Mouse (Mus musculus): ENCODE results near the gene Sec13. TPM values are rescaled to one million over a fixed set of nuclear protein-coding genes. Genes with fewer than 3 reads are reported as not detected.
A peak's percentile ranks its signal among the peaks of the same experiment; 100 is the strongest.

The Sec13 gene
- polyA plus RNA-seq, 1 experiment, result 104 TPM

GRCm38 (mm10) chr6:113683081-113683825 is 57.3 kb downstream of the Sec13 start:
- H3K4me3 ChIP-seq (ENCODE audit: low read depth, low read length), result no peak overlapping the region
- H3K4me1 ChIP-seq (ENCODE audit: control insufficient read depth, insufficient read depth, low read length), result peaks cover 8% of the 10 kb centered on the region
- H3K9ac ChIP-seq (ENCODE audit: low read depth, poor library complexity, severe bottlenecking), result no peak overlapping the region
- peak overlapping the region; percentile 95 for H3K27ac ChIP-seq (ENCODE audit: insufficient read depth, low read length)
- TF ChIP-seq CTCF (IDR thresholded peaks at IDR 0.05; ENCODE audit: low read depth, low read length), result no peak
- peak; percentile 61; the same call in 1 of the 2 replicates for TF ChIP-seq EP300 (IDR thresholded peaks at IDR 0.05; ENCODE audit: insufficient read depth, low read depth, low read length)
- TF ChIP-seq POLR2A (IDR thresholded peaks at IDR 0.05; ENCODE audit: insufficient read depth, low read length), result no peak
- no peaks in the 10 kb centered on the region for H3K27me3 ChIP-seq (ENCODE audit: control insufficient read depth, insufficient read depth, low read length, poor library complexity, severe bottlenecking)
- no peaks in the 10 kb centered on the region for H3K36me3 ChIP-seq (ENCODE audit: control insufficient read depth, insufficient read depth, low read length, poor library complexity, severe bottlenecking)
- H3K9me3 ChIP-seq (replicated peaks; ENCODE audit: control insufficient read depth, insufficient read depth, low read length, poor library complexity, severe bottlenecking), result no peaks in the 10 kb centered on the region

- Histone ChIP-seq H3K9me3 (replicated peaks; ENCODE audit: control insufficient read depth, insufficient read depth, low read length, poor library complexity, severe bottlenecking) (no peaks in the 10 kb centered on the region), H3K27me3 (ENCODE audit: control insufficient read depth, insufficient read depth, low read length, poor library complexity, severe bottlenecking) (no peaks in the 10 kb centered on the region), H3K4me1 (ENCODE audit: control insufficient read depth, insufficient read depth, low read length) (peaks cover 8% of the 10 kb centered on the region), H3K9ac (ENCODE audit: low read depth, poor library complexity, severe bottlenecking) (no peak overlapping the region), H3K36me3 (ENCODE audit: control insufficient read depth, insufficient read depth, low read length, poor library complexity, severe bottlenecking) (no peaks in the 10 kb centered on the region), H3K4me3 (ENCODE audit: low read depth, low read length) (no peak overlapping the region), H3K27ac (ENCODE audit: insufficient read depth, low read length) (no peak overlapping the region)
- TF ChIP-seq EP300 (IDR thresholded peaks at IDR 0.05; ENCODE audit: insufficient read depth, low read depth, low read length) (0 out of 2 replicates have a peak, but pooled peaks have one; percentile 50), POLR2A (IDR thresholded peaks at IDR 0.05; ENCODE audit: insufficient read depth, low read length) (no peak), CTCF (IDR thresholded peaks at IDR 0.05; ENCODE audit: low read depth, low read length) (peak; percentile 98)
Observed at GRCm38 (mm10) chr6:113681271-113681670, 59.3 kb downstream of the Sec13 start.

GRCm38 (mm10) chr6:113679993-113680566 is 60.5 kb downstream of the Sec13 start:
- Histone ChIP-seq H3K9ac (ENCODE audit: low read depth, poor library complexity, severe bottlenecking) (no peak overlapping the region), H3K36me3 (ENCODE audit: control insufficient read depth, insufficient read depth, low read length, poor library complexity, severe bottlenecking) (no peaks in the 10 kb centered on the region), H3K9me3 (replicated peaks; ENCODE audit: control insufficient read depth, insufficient read depth, low read length, poor library complexity, severe bottlenecking) (no peaks in the 10 kb centered on the region), H3K4me3 (ENCODE audit: low read depth, low read length) (no peak overlapping the region), H3K4me1 (ENCODE audit: control insufficient read depth, insufficient read depth, low read length) (peaks cover 7% of the 10 kb centered on the region), H3K27me3 (ENCODE audit: control insufficient read depth, insufficient read depth, low read length, poor library complexity, severe bottlenecking) (no peaks in the 10 kb centered on the region), H3K27ac (ENCODE audit: insufficient read depth, low read length) (no peak overlapping the region)
- TF ChIP-seq EP300 (IDR thresholded peaks at IDR 0.05; ENCODE audit: insufficient read depth, low read depth, low read length), result no peak
- TF ChIP-seq POLR2A (IDR thresholded peaks at IDR 0.05; ENCODE audit: insufficient read depth, low read length), result no peak
- no peak for TF ChIP-seq CTCF (IDR thresholded peaks at IDR 0.05; ENCODE audit: low read depth, low read length)

GRCm38 (mm10) chr6:113678246-113679012 is 62.1 kb downstream of the Sec13 start:
- no peak for TF ChIP-seq EP300 (IDR thresholded peaks at IDR 0.05; ENCODE audit: insufficient read depth, low read depth, low read length)
- TF ChIP-seq POLR2A (IDR thresholded peaks at IDR 0.05; ENCODE audit: insufficient read depth, low read length), result no peak
- TF ChIP-seq CTCF (IDR thresholded peaks at IDR 0.05; ENCODE audit: low read depth, low read length), result no peak

More at GRCm38 (mm10) chr6:113678246-113679012, 62.1 kb downstream of the Sec13 start:
- H3K27ac ChIP-seq (ENCODE audit: insufficient read depth, low read length), result no peak overlapping the region
- H3K4me1 ChIP-seq (ENCODE audit: control insufficient read depth, insufficient read depth, low read length), result peaks cover 7% of the 10 kb centered on the region
- no peaks in the 10 kb centered on the region for H3K27me3 ChIP-seq (ENCODE audit: control insufficient read depth, insufficient read depth, low read length, poor library complexity, severe bottlenecking)
- H3K4me3 ChIP-seq (ENCODE audit: low read depth, low read length), result no peak overlapping the region
- no peaks in the 10 kb centered on the region for H3K36me3 ChIP-seq (ENCODE audit: control insufficient read depth, insufficient read depth, low read length, poor library complexity, severe bottlenecking)
- H3K9me3 ChIP-seq (replicated peaks; ENCODE audit: control insufficient read depth, insufficient read depth, low read length, poor library complexity, severe bottlenecking), result no peaks in the 10 kb centered on the region
- H3K9ac ChIP-seq (ENCODE audit: low read depth, poor library complexity, severe bottlenecking), result no peak overlapping the region

Other genes with a start within 250 kb of the Sec13 start
- 0.51 TPM in 1 of 2 replicates, not detected in the other for gene Prrt3, start 238.8 kb downstream of the Sec13 start, polyA plus RNA-seq (2011; ENCODE audit: insufficient read depth, insufficient read length, low read depth, missing spikeins)
- gene Emc3, start 209.1 kb downstream of the Sec13 start, polyA plus RNA-seq (2011; ENCODE audit: insufficient read depth, insufficient read length, low read depth, missing spikeins), result 28.4 and 33.5 TPM in 2 replicates
- gene Fancd2, start 209.1 kb downstream of the Sec13 start, polyA plus RNA-seq (2011; ENCODE audit: insufficient read depth, insufficient read length, low read depth, missing spikeins), result 76.2 and 85.4 TPM in 2 replicates
- not detected in 2 replicates for gene Fancd2os, start 140.0 kb downstream of the Sec13 start, polyA plus RNA-seq (2011; ENCODE audit: insufficient read depth, insufficient read length, low read depth, missing spikeins)
- gene Brk1, start 136.0 kb downstream of the Sec13 start, polyA plus RNA-seq (2011; ENCODE audit: insufficient read depth, insufficient read length, low read depth, missing spikeins), result 96.3 and 105 TPM in 2 replicates
- 12.9 and 22.0 TPM in 2 replicates for gene Vhl, start 116.8 kb downstream of the Sec13 start, polyA plus RNA-seq (2011; ENCODE audit: insufficient read depth, insufficient read length, low read depth, missing spikeins)
- gene Irak2, start 102.3 kb downstream of the Sec13 start, polyA plus RNA-seq (2011; ENCODE audit: insufficient read depth, insufficient read length, low read depth, missing spikeins), result 6.6 and 10.1 TPM in 2 replicates
- gene Tatdn2, start 43.7 kb downstream of the Sec13 start, polyA plus RNA-seq (2011; ENCODE audit: insufficient read depth, insufficient read length, low read depth, missing spikeins), result 39.7 and 42.2 TPM in 2 replicates
- gene Ghrl, start 20.9 kb downstream of the Sec13 start, polyA plus RNA-seq (2011; ENCODE audit: insufficient read depth, insufficient read length, low read depth, missing spikeins), result 2.0 TPM in 1 of 2 replicates, not detected in the other